Mouse (Mus musculus): ENCODE results near the gene Mcts1.

Mcts1 gene

GRCm38 (mm10) chrX:38654681-38655080 lies 54.3 kb downstream of the Mcts1 start:
- DNase-seq (ENCODE audit: extremely low spot score), result no peak

- DNase-seq (ENCODE audit: extremely low spot score), result no peak
These were observed 56.0 kb downstream of the Mcts1 start for GRCm38 (mm10) chrX:38656206-38656883.

Measured in embryo, embryonic 9.5 days (tissue).